Mouse (Mus musculus) frontal cortex, adult (tissue): Measurements from ENCODE around the gene Gm20716.

Source experiments
- ATAC-seq: cut with Nextera tagmentation; 2 replicates; pipeline ENCODE4 v1.9.2; 2017; ENCODE audit warnings: mild to moderate bottlenecking, moderate library complexity, mixed read lengths; ENCODE audit not compliant: low TSS enrichment

The Gm20716 gene

DNA sequence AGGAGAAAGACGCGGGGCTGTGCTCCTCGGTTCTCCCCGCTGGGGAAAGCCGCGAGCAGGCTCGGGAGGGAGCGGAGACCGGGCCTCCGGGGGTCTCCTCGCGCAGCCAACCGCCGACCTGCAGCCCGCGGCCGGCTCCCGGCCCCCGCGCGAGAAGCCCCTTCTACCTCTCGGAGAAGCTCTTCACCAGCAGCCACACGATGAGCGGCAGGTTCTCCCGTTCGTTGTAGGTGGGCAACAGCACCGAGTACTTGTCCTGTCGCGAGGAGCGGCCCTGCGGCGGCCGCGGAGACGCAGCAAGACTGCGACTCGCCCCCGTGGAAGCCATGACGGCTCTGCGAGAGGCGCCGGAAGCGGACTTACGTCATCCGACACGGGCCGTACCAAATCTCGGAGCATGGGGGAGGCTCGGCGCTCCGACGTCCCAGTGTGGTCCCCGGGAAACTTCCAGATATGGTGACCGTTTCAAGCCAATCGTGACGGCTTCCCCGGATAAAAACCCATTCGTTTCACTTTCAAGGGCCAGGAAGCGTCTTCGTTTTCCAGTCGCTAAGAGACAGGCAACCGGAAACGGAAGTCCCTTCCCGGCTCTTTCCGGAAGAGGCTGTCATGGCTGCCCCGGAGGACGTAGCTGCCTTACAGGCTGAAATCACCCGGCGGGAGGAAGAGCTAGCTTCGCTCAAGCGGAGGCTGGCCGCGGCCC lies at the start of gene Gm20716, which contains the start of the genes Dpm1 and Mocs3:
Gene Gm20716 (minus strand): TSS at position 339 of the 703 bp plus-strand sequence.
Gene Dpm1 (minus strand): TSS at position 566 of the 703 bp plus-strand sequence.
Gene Mocs3 (plus strand): TSS at position 597 of the 703 bp plus-strand sequence.
- ATAC-seq = peak; percentile 91

DNA sequence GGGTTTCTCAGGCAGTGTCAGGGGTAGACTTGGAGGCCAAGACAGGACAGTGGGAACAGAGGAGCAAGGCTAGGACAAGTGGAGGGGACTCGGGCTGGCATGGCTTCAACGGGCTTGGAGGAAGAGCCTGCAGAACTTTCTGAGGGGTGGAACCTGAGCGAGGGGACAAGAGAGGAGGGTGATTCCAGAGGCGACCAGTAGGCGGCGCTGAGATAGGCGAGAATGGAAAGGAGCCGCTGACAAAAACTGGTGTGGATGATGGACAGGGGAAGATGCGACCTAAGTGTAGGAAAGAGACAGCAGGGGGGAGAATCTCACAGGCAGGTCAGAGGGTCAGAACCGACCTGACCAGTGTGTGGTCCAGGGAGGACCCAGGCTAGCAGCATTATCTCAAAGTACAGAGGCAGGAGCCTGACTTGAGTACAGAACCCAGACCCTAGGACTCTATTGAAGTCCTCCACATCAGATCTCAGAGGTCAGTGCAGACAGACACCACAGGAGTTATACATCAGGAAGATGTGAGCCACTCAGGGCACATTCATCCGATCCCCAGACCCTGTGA lies 44.3 kb upstream of the Gm20716 start:
- peak; percentile 64 for ATAC-seq

- ATAC-seq = no peak
Observed at GRCm38 (mm10) chr2:168273387-168273786, 43.2 kb upstream of the Gm20716 start.

DNA sequence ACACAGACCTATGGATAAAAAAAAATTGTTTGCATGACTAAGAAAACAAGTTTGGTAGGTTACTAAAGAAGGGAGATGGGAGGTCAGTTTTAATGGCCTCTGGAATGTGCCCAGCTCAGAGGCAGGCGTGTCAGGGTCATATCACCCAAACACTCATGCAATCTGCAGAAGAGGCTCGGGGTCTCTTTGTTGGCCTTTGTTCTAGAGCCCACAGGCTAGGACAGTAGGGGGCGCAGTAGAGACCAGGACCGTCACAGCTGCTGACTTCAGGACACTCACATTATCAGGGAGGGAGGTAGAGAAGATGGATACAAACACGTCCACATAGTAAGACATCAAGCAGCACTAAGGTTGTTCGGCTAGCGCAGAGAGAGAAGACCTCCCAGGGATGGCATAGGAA lies 37.9 kb upstream of the Gm20716 start:
- ATAC-seq = no peak

DNA sequence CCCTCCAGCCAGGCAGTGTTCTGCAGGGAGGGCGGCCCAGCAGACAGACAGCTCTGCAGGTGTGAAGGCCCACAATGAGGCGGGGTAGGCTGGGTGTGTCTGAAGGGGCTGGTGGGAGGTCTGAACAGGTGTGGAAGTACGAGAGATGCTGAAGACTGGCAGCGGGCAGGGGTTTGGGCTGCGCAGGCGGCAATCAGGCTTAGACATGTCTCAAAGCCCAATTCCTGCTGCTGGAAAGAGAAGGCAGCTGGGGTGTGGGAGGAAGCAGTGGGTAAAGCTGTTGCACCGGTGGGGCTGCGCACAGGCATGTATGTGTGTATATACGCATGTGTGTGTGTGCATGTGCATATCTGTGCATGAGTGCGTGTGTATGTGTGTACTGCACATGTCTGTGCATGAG lies 30.7 kb upstream of the Gm20716 start:
- peak; percentile 83 for ATAC-seq

- ATAC-seq = no peak
Observed at GRCm38 (mm10) chr2:168260124-168260523, 30.0 kb upstream of the Gm20716 start.

DNA sequence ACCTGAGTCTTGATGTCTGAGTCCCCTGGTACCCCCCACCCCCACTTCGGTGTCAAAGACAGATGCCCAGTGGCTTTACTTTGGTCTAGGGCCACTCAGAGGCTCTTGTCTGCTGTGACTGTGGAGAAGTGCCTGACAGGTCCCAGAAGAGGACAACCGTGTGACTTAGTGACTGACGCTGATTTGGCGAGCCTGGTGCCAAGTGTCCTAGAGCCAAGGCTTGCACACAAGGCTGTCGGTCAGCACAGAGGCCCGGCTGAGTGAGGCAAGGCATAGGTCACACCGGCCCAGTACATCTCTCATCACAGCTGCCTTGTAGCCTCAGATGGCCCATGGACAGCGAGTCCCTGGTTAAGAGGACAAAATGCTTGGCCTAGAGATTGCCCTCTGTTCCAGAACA lies 28.9 kb upstream of the Gm20716 start:
- no peak for ATAC-seq

GRCm38 (mm10) chr2:168257188-168257587 lies 27.0 kb upstream of the Gm20716 start:
- ATAC-seq = no peak

- no peak for ATAC-seq
Observed at GRCm38 (mm10) chr2:168256506-168256905, 26.3 kb upstream of the Gm20716 start.

GRCm38 (mm10) chr2:168253822-168254221 lies 23.7 kb upstream of the Gm20716 start:
- ATAC-seq = peak; percentile 34; the same call in 1 of the 2 replicates

GRCm38 (mm10) chr2:168252639-168253292 lies 22.6 kb upstream of the Gm20716 start:
- no peak for ATAC-seq

GRCm38 (mm10) chr2:168250270-168250669 lies 20.1 kb upstream of the Gm20716 start:
- peak; percentile 45 for ATAC-seq

DNA sequence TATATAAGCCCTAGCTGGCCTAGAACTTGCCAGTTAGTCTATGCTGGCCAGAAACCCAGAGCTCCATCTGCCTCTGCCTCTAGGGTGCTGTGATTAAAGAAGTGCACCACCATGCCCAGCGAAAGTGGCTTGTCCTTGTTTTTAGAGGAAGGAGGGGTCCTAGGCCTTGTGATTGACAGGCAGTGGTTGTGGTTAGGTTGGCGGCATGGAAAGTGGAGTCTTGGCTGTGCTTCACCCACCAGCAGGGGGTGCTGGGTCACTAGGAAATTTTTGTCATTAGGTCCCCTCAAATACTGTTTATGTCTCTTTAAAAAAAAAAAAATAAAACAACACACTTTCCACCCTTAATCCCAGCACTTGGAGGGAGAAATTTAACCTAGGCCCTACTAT lies 18.7 kb upstream of the Gm20716 start:
- ATAC-seq = no peak

DNA sequence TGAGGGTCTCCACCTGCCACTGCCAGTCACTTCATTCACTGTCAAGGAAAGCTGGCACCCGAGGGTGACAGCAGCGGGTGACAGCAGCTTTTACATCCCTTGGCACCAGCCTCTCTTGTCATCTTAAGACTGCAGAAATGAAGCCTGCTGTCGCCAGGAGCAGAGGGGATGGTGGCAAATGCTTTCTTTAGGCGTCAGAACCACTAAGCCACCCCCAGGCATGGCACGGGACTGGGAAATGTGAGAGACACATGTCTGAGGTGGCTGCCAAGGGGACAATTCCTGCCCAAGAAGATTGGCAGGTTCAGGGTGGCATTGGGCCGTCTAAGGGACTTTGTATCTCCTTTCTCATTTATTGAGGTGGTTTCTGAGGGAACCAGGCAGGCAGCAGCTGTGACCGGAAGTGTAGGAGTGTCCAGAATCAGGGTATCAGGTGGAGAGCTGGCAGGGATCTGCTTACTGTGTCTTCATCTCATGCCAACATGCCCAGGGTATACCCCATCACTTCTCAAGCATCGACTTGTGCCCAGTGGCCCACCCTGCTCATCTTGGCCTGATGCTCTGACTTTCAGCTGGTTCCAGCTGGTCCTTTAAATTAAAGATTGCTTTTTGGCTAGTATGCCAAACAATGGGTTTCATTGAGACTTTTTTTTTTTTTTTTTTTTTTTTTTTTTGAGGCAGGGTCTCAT lies 18.1 kb upstream of the Gm20716 start:
- no peak for ATAC-seq

- no peak for ATAC-seq
Observed at GRCm38 (mm10) chr2:168245571-168245970, 15.4 kb upstream of the Gm20716 start.

- no peak for ATAC-seq
Observed at GRCm38 (mm10) chr2:168243278-168243677, 13.1 kb upstream of the Gm20716 start.

DNA sequence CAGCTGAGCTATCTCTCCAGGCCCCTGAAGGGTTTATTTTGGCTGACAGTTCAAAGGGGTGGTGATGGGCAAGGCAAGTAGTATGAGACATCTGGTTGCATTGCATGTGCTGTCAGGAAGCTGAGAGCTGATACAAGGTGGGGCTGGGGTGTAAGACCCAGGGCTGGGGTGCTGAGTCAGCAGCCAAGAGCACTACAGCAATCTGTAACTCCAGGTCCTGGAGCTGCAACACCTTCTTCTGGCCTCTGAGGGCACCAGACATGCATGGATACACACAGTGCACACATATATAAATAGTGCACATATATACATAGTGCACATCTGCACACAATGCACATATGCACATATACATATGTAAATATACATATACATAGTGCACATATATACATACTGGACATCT lies 12.7 kb upstream of the Gm20716 start:
- no peak for ATAC-seq

DNA sequence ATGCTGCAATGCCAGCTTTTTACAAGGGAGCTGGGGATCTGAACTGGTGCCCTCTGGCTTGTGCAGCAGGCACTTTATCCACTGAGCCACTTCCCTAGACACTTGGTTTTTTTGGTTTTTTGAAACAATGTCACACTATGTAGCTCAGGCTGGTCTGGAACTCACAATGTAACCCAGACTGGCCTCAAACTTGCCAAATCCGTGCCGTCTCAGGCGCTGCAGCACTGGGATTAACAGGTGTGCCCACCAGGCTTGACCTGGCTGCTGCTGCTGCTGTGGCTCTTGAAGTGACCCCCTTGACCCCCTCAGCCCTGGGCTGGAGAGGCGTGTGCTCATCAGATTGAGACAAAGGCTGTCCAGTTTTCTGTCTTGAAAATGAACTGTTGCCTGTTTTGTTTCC lies 8.2 kb upstream of the Gm20716 start:
- ATAC-seq = no peak

GRCm38 (mm10) chr2:168233286-168233685 lies 3.1 kb upstream of the Gm20716 start:
- no peak for ATAC-seq

GRCm38 (mm10) chr2:168231471-168231829 lies 1.3 kb upstream of the Gm20716 start:
- ATAC-seq = no peak

- ATAC-seq = peak; percentile 53
Observed at GRCm38 (mm10) chr2:168230773-168231470, 758 bp upstream of the Gm20716 start.
